Mouse (Mus musculus): ENCODE results near the gene Pdzd4. TPM values are rescaled to one million over a fixed set of nuclear protein-coding genes. Genes with fewer than 3 reads are reported as not detected.
A peak's percentile ranks its signal among the peaks of the same experiment; 100 is the strongest.

Pdzd4 gene
- total RNA-seq, 2 experiments from 2014 or later: 98.3 to 101 TPM

DNA sequence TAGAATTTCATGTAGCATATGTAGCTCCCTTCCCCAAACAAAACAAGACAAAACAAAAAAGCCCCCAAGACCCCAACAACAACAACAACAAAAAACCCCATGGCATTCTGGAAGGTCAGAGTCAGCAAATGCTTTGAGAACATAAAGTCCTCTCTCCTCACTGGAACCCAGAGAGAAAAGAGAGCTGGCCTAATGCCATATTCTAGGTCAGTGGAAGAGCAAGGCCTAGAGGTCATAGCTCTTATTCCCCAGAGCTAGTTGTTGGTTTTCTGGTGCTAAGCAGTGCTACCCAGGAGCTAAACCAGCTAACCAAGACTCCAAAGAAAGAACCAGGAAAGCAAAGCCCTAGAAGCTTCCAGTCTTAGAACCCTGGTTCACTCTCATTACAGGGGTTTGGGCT is 39.1 kb downstream of the Pdzd4 start:
- DNase-seq: no peak

DNA sequence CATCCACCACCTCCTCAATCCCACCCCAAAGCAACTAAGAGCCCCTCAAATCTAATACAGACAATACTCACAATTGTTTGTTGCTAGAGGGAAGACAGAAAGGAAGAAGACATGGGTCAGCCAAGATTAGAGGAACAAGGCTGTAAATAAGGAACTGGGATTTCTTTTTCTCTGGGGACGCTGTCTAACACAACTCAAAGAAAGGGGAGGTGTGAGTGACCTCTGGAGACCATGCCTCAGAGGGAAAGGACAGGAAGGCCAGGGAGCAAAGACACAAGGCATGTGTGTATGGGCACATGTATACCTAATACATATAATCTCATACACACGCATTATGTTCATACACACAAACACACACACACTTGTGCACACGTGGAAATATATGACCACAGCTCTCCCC is 42.5 kb downstream of the Pdzd4 start:
- DNase-seq: no peak

DNA sequence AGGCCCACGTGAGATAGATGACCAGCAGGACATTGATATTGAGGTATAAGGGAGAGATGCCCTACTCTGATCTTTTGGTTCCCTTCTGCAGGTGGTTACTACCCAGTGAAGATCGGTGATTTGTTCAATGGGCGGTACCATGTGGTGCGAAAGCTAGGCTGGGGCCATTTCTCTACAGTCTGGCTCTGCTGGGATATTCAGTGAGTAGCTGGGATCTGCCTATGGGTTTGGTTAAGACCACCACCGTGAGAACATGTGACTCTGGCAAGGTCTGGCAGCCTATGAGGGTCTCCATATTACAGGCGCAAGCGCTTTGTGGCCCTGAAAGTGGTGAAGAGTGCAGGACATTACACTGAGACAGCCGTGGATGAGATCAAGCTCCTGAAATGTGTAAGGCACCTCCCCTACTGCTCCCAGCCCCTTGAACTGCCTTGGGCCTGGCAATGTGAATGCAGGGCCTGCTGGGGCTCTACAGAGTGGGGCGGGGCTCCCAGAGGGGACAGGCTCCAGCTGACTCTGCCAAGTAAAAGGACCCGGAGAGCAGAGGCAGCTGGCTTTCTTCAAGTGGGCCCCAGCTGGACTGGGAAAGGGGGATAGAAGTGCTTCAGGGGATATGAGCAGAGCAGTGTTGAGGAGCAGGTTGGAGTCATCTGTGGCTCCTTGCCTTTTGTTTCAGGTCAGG is 49.8 kb downstream of the Pdzd4 start:
- no peak for DNase-seq

DNA sequence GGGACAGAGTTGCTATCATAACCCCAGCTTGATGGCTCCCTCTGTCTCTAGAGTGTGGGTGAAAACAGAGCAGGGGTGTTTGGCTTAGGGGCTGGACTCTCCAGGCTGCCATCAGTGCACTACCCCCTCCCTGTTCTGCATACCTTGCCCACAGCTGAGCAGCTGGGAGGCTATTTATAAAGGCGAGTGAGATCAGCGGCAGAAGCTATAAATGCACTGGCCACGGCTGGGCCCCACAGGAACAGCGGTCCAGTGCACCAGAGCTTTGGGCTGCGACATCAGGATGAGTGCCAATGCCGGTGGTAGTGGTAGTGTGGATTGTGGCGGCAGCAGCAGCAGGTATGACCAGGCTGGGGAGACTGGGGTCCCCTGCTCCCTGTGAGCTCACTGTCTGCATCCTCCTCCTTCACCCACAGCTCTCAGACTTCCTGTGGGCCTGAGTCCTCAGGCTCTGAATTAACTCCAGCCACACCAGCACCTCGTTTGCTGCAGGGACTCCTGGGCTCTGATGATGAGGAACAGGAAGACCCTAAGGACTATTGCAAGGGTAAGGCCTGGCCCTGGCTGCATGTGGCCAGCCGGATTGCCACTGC is 50.5 kb downstream of the Pdzd4 start, which contains the start of gene Srpk3:
Gene Srpk3, plus strand, starts transcription at position 238 of the 593 bp plus-strand sequence.
- DNase-seq: no peak

DNA sequence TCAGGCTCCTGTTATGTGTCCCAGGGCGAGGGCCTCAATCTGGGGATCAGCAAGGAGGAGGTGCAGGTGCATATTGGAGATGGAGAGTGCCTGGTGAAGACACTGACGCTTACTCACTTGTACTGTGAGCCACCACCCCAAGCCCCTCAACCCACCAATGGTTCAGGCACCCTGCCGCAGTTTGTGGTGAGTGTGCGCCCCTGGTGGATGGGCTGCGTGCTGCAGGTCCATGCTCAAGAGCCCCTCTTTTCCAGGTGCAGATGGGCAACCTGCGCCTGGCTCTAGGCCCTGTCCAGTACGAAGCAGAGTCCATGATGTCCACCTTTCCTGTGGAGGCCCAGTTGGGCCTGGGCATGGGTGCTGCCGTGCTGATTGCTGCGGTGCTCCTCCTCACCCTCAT is 57.5 kb downstream of the Pdzd4 start:
- DNase-seq: no peak

DNA sequence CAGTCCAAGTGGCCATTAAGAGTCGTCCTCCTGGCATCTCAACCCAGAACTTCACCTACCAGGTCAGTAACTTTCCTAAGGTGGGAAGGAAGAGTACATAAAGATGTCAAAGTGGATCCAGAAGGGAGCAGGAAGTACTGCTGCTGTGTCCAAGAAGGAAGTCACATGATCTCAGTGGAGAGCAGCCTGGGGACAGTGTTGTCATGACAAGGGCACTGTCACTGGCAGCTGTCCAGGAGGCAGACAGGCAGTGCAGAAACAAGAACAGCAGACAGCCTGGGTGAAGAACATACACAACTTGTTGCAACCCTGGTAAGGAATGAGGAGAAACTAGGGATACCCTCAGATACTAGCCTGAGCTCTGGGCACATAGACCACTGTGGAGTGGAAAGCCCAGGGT is 59.5 kb downstream of the Pdzd4 start:
- no peak for DNase-seq

DNA sequence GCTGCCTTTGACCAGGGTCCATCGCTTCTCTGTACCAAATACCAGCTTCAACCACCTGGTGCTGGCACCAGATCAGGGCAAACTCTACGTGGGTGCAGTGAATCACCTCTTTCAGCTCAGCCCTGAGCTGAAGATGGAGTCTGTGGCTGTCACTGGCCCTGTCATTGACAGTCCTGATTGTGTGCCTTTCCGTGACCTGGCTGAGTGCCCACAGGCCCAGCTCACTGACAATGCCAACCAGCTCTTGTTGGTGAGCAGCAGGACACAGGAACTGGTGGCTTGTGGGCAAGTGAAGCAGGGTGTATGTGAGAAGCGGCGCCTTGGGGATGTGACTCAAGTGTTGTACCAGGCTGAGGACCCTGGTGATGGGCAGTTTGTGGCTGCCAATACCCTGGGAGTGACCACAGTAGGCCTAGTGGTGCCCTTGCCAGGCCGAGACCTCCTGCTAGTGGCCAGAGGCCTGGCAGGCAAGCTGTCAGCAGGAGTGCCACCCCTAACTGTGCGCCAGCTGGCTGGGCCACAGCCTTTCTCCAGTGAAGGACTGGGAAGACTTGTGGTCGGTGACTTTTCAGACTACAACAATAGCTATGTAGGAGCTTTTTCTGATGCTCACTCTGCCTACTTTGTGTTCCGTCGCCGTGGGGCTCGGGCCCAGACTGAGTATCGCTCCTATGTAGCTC is 66.0 kb downstream of the Pdzd4 start:
- DNase-seq: peak in 1 of 2 experiments; percentile 29

DNA sequence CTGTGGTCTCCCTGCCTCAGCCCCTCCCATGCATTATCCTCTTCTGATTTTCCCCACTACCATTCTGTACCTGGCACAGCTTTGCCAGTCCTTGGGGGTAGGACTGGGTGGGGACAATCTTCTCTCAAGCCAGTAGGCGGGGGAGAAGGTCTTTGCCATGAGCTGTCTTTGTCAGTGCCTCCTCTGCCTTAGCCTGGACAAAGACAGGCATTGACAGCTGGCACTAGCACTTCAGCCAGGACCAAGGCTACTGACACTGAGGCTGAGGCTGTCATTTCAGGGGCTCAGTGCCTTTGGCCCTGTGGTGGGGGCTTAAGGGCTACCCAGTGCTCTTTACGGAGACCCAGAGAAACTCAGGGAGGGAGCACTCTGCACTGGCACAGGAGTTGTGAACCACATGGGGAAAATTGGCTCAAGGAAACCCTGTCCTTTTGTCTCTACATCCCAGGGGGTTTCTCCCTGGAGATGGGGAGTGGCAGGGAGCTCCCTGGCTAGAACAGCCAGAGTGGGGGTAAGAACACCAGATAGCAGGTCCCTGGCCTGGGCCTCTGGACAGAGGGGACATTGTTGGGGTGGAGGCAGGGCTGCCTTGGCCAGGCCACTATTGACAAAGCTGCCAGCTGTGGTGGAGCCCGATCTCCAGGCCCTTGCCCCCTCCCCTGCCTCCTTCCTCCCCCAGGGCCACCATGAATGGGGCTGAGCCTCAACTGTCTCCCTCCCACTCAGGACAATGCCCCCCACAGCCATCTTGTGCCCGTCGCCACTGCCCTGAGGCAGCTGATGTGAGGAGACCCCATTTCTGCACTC is 68.2 kb downstream of the Pdzd4 start, which contains the start of gene Plxnb3:
Gene Plxnb3, plus strand, starts transcription at position 757 of the 807 bp plus-strand sequence.
- peak; percentile 27 for DNase-seq

DNA sequence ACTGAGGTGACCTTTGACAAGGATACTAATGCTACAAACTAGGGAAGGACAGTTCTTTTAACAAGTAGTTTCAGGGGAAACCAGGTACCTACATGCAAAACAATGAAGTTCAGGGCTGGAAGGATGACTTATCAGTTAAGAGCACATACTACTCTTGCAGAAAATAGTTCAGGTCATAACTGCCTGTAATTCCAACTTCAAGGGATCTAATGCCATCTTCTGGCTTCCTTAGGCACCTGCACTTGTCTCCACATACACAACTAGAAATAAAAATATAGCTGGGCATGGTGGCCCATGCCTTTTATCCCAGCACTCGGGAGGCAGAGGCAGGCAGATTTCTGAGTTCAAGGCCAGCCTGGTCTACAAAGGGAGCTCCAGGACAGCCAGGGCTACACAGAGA is 75.8 kb downstream of the Pdzd4 start:
- no peak for DNase-seq

DNA sequence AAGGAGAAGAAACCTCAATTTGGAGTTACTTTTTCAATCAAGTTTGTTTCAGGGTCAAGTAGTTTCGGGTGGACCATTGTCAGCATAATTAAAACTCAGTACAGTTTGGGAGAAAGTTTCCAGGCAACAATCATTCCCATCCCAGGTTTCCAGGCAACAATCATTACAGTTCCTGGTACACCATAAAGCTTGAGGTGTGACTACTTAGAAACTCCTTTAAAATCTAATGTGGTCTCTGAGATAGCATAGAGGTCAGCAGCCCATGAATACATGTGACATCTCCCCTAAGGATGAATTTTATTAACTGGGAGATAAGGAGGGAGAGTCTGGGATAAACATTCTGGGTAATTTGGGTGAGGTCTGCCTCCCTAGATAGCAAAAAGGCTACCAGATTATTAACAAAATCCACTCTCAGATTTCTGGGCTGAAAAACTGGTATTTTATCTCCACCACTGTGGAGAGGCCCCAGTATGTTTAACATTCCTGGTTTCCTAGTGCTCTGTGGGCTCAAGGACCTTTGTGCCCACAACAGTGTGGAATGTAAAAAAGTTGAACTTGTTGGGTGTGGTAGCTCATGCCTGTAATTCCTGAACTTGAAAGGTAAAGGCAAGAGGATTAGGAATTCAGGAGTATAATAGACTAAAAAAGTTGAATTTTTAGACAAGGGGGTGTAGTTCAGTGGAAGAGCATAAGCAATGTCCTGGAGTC is 79.8 kb downstream of the Pdzd4 start:
- no peak for DNase-seq

Other genes starting within 250 kb of the Pdzd4 start
- under 1 TPM; 0.18 to 0.25 TPM for gene Dusp9, start 185.6 kb downstream of the Pdzd4 start, total RNA-seq (2021)
- gene Pnck, start 164.9 kb downstream of the Pdzd4 start, total RNA-seq (2021): 100 to 1,000 TPM; 107 to 123 TPM
- gene Slc6a8, start 151.8 kb downstream of the Pdzd4 start, total RNA-seq (2021): 100 to 1,000 TPM in 1 of 2 experiments, 10 to 100 TPM in 1; 92.0 to 100 TPM
- gene Bcap31, start 108.8 kb downstream of the Pdzd4 start, total RNA-seq (2021): 10 to 100 TPM; 83.2 to 85.3 TPM
- gene Abcd1, start 108.4 kb downstream of the Pdzd4 start, total RNA-seq (2021): 10 to 100 TPM; 11.7 to 12.1 TPM
- 10 to 100 TPM; 12.0 to 15.5 TPM for gene Plxnb3, start 67.9 kb downstream of the Pdzd4 start, total RNA-seq (2021)
- gene Srpk3, start 50.6 kb downstream of the Pdzd4 start, total RNA-seq (2021): 1 to 10 TPM; 5.1 to 5.8 TPM
- 100 to 1,000 TPM; 194 to 202 TPM for gene Idh3g, start 38.1 kb downstream of the Pdzd4 start, total RNA-seq (2021)
- 10 to 100 TPM; 83.9 to 88.9 TPM for gene Ssr4, start 37.9 kb downstream of the Pdzd4 start, total RNA-seq (2021)
- not detected for gene Avpr2, start 67.1 kb upstream of the Pdzd4 start, total RNA-seq (2021)
- gene L1cam, start 71.1 kb upstream of the Pdzd4 start, total RNA-seq (2021): 100 to 1,000 TPM; 134 TPM
- gene Arhgap4, start 96.9 kb upstream of the Pdzd4 start, total RNA-seq (2021): 1 to 10 TPM; 5.4 to 6.4 TPM
- 10 to 100 TPM; 65.5 to 70.5 TPM for gene Naa10, start 97.0 kb upstream of the Pdzd4 start, total RNA-seq (2021)
- 1 to 10 TPM; 3.0 to 4.2 TPM for gene Renbp, start 105.9 kb upstream of the Pdzd4 start, total RNA-seq (2021)
- gene Hcfc1, start 141.4 kb upstream of the Pdzd4 start, total RNA-seq (2021): 10 to 100 TPM; 71.5 to 78.1 TPM
- 10 to 100 TPM; 48.3 to 59.9 TPM for gene Irak1, start 198.9 kb upstream of the Pdzd4 start, total RNA-seq (2021)

Data from layer of hippocampus, postnatal 36 days (tissue).